Mouse (Mus musculus): ENCODE results near the gene Evx1. TPM values are rescaled to one million over a fixed set of nuclear protein-coding genes. Genes with fewer than 3 reads are reported as not detected.

The Evx1 gene
- total RNA-seq (2021): not detected
- long read RNA-seq, experiment 1: 0 reads
- long read RNA-seq, experiment 2: 0 reads

DNA sequence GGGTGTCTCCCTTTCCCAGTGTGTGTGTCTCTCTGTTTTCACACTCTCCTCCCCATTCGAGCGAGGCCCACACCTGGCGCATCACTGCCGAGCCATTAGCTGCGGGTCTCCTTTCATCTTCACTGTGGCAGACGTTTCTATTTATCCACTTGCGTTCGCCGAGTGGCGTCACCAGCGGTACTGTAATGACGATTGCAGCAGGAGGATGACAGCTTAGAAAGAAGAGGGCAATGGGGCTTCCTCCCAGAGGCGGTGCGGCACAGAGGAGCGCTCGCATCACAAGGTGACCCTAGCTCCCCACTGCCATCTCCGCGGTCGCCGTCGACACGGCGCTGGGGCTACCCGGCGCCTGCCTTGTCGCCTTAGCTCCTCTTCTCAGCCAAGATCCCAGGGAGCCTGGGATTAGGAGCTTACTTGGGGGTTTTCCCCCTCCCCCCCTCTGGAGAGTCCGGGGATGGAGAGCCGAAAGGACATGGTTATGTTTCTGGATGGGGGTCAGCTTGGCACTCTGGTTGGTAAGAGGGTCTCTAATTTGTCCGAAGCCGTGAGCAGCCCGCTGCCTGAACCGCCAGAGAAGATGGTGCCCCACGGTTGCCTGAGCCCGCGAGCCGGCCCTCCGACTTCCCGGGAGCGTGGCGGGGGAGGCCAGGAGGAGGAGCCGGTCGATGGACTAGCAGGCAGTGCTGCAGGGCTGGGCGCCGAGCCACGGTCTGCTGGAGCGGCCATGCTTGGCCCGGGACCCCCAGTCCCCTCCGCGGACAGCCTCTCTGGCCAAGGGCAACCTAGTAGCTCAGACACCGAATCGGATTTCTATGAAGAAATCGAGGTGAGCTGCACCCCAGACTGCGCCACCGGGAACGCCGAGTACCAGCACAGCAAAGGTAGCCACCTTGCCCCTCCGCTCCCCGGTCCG lies at the start of gene Evx1:
Gene Evx1 (plus strand): TSS at position 108 of the 913 bp plus-strand sequence.
- intact Hi-C loops (cut with DNase I): loop anchor here (2.0 kb wide), 2 partner anchors 47 to 1133 kb away; no protein-coding TSS in a partner anchor
- no peak for DNase-seq

DNA sequence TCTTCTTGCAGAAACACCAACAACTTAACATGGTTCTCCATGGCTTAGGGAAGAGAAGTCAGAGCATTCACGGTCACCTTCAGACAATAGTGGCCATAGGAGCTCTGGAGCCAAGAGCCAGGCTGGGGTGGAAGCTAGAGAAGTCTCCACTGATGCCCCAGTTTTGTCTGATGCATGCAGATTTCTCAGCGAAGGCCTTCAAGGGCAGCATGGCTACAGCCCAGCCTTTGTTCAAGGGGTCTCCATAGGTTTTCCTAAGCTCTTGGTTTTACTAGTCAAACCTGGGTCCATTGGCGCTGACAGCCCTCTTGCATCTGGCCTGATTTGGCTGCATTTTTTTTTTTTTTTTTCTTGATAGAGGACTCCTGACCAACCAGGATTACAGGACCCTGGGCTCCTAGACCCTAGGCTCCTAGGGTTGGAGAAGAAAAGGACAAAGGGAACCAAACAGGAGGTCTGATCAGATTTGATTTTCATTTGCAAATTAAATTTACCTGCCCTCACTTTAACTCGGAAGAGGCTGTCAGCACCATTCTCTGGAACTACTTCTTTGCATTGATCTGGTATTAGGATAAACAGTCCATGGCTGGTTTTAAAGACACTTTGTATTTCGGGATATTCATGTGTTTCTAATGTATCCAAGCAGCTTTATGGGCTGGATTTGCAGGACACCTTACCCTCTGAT lies 49.0 kb upstream of the Evx1 start:
- intact Hi-C loops (cut with DNase I): no loop called here
- DNase-seq: no peak

DNA sequence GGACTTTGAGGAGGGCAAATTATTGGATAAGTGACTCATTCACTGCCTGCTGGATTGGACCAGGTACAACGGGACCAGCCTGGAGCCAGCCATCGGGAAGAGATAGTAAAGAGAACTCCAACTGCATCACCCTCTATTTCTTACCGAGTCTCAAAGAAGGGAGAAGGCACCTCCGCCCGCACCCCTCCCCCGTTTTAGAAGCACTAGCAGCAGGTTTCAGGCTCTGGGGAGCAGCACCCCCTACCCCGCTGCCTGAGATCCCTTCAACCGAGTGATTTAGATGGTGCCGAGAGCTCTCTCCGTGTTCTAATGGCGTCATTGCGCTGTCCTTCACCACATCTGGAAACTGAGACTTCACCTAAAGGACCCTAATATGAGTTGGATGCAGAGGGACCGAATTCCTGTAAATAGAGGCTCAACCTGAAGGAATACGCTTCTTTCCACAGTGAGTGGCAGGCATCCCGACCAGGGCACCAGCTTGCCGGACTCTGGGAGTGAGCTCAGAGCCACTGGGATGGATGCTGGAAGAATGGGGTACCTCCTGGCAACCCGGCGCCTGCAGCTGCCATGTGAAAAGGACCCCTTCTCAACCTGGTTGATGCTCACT lies 47.9 kb upstream of the Evx1 start:
- no peak for DNase-seq
- intact Hi-C loops (cut with DNase I): no loop called here

DNA sequence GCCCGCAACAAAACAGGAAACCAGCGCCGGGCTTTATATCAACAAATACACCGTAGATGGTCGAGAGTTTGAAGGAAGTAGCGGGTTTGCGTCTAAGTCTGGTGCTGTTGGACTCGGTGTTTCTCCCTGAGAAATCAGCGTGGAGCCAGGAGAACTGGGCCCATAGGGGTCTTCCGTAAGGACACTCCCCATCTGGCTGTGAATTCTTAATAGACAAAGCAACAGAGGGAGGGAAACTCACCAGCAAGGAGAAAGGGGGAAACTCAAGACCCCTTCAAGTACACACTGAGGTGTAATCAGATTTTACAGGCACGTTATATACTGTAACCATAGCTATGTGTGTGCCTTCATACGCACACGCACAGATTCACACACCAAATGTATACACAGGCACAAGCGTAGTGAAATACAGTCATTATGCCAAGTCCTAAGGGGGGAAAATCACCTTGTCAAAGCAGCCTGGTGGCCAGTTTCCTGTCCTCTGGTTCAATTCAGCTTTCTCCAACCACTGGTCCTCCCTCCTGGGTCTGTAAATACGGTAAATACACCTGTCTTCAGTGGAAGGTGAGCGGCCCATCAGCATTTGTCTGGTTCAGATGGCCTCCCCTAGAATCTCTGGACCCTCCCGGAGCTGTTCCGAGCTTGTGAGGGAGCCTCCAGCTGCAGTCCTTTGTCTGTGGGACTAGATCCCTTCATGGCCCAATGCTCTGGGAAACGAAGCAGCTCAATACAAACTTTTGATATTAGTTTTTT lies 47.2 kb upstream of the Evx1 start:
- no peak for DNase-seq
- intact Hi-C loops (cut with DNase I): loop anchor here (2.0 kb wide), 1 partner anchor 47 kb away; the partner anchor contains the start of gene Evx1

DNA sequence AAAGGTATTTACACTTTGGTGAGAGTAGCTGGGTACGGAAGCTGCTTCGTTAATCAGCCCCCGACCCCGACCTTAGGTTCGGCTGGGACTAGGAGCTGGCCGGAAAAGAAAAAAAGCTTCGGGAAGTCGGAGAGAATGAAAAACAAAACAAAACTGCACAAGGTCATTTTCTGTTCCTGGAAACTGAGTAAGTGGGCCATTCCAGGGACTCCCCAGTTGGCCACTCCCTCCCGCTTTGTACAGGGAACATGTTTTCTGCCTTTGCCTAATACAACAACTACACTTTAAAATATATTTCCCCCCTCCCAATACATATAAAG lies 46.7 kb upstream of the Evx1 start:
- intact Hi-C loops (cut with DNase I): loop anchor here (2.0 kb wide), 1 partner anchor 46 kb away; the partner anchor contains the start of gene Evx1
- DNase-seq: no peak

DNA sequence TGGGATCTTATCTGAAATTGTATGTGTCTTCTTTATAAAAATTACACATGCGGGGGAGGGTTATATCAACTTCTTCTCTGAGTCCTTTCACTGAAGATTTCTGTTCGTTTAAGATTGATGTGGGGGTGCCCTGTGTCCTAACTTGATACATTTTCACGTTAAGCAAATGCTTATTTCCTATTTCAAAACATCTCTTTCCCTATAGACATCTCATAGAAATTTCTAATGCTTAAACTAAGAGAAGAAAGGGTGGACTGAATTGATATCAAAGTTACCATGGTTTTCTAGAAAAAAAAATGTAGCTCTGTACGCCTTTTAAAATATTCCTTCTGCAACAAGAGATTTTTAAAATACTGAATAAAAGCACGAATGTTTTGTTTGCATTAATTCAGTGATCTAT lies 46.1 kb upstream of the Evx1 start:
- DNase-seq: no peak
- intact Hi-C loops (cut with DNase I): loop anchor here (2.0 kb wide), 1 partner anchor 46 kb away; the partner anchor contains the start of gene Evx1

DNA sequence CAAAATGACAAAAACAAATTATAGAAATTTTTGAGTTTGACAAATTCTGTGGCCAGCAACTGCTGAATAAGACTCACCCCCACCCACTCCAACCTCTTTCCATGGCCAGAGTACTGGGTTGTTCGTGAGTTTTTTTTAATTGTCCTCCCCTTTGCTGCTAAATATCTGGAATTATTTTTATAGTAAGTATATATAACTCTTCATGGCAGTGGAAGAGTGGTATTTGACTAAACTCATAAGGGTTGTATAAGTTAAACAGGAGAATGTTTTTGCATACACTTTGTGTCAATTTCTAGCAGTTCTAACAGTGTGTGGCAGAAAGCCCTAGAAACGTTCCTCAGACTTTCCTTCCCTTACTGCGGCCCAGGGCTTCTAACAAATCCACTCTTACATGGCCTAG lies 45.6 kb upstream of the Evx1 start:
- DNase-seq: no peak
- intact Hi-C loops (cut with DNase I): loop anchor here (2.0 kb wide), 1 partner anchor 45 kb away; the partner anchor contains the start of gene Evx1

DNA sequence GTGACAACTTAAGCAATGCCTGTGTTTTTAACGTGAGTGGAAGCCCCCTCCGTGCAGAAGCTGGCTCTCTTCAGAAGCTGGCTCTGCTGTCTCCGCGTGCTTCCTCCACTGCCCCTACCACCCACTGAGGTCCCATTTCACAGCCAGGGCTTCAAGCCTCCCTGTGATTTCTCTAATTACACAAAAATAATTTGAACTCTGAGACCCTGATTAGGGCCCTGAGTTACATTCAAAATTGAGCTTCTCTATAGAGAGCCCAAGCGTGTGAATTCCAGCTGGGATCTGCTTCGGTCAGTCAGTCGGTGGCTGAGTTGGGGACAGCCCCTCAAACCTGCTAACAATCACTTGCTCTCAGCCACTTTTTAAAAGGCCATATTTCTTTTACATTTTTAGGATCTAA lies 45.0 kb upstream of the Evx1 start:
- intact Hi-C loops (cut with DNase I): no loop called here
- DNase-seq: no peak

DNA sequence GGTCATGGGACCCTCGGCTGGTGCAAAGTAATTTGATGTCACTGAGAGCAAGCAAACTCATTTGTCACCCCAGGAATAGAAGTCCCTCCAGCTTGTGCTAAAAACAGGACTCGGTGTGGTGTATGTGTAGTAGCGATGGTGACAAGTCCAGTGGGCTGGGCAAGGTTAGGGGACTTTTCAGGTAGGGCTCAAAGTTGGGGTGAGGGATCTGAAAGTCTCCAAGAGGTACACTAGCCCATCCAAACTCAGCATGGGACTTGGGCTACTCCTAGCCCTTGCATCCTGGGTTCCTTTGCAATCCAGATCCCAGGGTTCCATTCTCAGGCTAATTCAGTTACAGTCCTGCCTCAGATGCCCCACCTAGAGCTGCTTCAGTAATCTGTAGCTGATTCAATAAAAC lies 44.5 kb upstream of the Evx1 start:
- intact Hi-C loops (cut with DNase I): no loop called here
- DNase-seq: no peak

DNA sequence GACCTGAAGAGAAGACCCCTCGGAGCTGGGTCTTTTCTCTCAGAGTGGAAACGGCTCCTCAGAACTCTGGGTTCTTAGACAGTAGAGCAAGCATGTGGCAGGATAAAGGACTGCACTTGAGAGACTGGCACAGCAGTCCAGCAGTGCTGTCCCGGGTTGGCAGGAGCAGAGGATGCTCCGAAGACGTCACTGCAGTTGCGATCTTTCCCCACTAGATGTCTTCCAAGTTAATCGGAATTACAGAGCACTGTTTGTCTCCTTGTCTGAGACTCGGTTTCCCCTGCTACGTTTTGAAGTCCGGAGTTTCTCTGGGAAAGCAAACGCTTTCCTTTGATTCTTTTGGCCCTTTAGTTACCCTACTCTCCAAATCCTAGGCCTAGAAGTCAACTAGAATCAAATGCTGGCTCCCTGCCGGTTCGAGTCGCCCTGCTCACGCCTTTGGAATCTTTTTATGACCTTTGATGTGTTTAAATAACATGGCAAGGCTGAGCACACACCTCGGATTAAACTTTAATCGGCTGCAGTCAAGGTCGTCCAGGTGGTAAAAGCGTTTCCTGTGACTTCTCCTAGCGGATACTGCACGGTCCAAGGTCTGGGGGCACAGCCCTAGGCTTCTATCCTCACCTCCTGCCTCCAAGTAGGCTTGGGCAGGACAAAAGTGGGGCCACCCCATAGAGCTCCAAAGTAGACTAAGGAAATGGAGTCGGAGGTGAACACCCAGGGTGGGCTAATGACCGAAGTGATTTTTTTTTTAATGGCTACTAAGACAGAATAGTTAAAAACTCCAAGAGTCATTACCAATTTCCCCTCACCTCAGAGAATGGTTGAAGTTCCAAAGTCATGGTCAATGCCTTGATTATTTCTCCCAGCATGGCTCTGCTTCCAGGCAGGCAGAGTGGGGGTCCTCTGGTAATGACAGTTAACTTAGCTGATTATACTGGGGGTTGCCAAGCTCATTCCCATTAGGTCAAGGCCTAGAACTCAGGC lies 42.5 kb upstream of the Evx1 start:
- intact Hi-C loops (cut with DNase I): loop anchor here (2.0 to 5.0 kb wide), 3 partner anchors 306 to 567 kb away; no protein-coding TSS in a partner anchor
- peak; percentile 59 to 80 for DNase-seq

DNA sequence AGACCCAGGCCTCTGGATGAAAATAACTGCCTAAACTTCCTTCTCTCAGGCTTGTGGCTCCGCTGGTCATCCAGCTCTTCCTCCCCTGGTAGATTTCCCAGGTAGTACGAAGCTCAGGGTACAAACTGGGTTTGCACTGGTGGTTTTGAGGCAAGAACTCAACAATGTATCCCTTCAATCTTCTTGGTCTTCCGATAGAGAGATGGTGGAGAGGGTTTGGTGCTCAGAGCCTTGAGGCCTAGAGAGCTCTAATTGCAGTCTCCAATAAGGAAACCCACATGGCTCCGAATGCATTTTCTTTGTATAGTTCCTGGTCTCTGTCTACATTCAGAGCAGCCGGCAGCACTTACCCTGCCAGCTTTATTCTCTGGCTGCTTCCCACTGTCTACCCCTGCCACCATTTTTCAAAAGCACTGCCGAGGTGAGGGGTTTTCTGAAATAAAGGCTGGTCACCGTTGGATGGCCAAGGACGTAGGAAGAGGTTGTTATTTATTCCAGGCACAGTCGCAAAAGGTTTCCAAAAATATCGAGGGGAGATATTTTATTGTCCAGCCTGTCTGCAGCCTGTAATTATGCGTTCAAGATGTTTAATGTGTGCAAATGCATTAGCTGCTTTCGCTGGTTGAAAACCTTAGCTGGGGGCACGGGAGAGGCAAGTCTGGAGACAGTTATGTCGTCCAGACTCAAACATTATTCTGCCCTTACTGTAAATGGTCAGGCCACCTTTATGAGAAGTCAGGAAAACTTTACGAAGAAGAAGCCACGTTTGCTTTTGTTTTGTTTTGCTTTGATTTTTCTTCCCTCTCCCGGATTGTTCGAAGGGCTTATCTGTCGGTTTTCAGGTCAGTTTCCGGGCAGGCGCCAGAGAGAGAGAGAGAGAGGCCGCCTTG lies 40.3 kb upstream of the Evx1 start:
- DNase-seq: no peak
- intact Hi-C loops (cut with DNase I): loop anchor here (5.0 kb wide), 2 partner anchors 449 to 564 kb away; no protein-coding TSS in a partner anchor

DNA sequence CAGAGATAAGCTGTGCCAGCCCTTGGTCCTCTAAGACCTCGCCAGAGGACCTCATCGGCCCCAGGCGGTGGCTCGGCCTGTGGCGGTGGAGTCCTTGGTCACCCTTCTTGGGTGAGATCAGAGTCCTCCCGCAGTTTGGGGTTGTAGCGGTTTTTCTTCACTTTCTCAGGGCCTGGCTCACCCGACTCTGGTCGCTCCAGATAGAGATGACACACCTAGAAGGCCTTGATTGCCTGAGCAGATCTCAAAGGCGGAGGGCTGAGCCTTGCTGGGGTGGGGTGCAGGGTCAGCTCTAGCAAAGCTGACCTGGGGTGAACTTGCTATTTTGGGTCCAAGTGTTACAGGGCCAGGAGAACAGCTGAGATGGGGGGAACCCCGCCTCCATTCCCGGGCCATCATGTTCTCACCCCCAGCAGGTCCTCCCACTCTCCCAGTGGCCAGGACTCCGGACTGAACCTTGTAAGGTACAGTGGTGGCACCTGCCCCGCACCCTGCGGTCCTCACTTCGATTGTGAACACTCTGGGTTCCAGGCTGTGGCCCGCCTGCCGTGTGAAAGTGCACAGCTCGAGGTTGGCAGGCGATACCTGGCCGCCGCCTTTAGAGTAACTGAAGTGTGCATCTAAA lies 39.5 kb upstream of the Evx1 start:
- intact Hi-C loops (cut with DNase I): loop anchor here (5.0 kb wide), 2 partner anchors 449 to 564 kb away; no protein-coding TSS in a partner anchor
- DNase-seq: no peak

DNA sequence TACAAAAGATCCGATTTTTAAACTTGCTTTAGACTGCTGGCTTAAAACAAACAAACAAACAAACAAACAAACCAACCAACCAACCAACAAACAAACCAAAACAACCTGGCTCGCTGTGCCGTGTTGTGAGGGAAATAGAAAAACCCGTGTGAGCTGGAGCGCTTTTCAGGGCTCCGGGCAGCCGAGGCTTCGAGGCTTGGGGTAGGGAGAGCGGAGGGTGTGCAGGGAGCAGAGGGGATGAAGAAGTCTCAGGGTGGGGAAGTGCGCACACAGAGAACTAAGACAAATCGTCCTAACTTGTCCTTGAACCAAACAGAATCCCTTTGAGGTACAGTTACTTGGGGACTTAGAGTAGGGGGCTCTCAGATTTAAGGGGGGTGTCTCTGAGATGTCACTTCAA lies 38.7 kb upstream of the Evx1 start:
- intact Hi-C loops (cut with DNase I): loop anchor here (5.0 kb wide), 2 partner anchors 448 to 563 kb away; no protein-coding TSS in a partner anchor

DNA sequence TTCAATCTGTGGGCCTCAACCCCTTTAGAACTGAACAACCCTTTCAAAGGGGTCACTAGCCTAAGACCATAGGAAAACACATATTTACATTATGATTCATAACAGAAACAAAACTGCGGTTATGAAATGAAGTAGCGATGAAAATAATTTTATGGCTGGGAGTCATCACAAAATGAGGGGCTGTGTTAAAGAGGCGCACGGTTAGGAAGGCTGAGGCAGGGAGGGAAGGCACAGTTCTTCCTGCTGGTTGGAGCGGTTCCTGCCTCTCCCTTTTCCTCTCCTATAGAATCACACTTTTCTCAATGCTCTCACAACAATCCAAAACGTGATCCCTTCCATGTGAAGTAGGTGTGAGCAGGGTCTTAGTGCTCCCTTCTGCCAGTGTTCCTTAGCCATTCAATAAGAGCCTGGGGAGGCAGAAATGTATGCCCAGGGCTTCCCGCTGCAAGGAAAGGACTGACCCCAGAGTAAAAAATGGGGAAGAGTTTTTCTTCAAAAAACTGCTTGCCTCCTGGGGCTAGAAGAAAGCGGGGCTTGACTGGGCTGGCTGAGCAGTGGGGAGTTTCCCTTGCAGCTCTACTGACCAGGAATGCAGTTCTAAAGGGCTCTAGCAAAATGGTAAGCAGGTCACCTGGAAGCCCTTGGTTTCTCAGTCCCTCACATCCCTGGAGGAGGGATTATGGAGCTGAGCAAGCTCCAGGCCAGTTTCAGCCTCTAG lies 37.6 kb upstream of the Evx1 start:
- intact Hi-C loops (cut with DNase I): no loop called here
- DNase-seq: no peak

More for the DNA sequence above, 38.7 kb upstream of the Evx1 start:
- no peak for DNase-seq

DNA sequence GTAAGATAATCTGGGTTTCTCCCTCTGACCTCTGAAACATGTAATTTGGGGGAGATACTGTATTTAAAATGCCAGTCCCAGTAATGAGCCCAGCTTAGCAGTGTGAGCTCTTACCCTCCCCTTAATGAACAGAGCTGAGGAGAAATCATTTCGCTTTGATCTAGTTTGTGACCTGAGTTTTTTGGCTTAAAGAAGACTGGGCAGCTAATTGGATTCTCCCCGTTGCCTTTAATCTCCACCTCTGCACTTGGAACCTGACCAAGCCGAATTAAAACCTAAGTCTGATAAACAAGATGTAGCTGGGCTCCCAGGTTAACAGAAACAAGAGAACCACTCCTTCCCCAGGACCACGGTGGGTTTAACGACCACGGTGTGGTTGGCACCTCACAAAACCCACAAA lies 36.9 kb upstream of the Evx1 start:
- DNase-seq: no peak
- intact Hi-C loops (cut with DNase I): no loop called here

DNA sequence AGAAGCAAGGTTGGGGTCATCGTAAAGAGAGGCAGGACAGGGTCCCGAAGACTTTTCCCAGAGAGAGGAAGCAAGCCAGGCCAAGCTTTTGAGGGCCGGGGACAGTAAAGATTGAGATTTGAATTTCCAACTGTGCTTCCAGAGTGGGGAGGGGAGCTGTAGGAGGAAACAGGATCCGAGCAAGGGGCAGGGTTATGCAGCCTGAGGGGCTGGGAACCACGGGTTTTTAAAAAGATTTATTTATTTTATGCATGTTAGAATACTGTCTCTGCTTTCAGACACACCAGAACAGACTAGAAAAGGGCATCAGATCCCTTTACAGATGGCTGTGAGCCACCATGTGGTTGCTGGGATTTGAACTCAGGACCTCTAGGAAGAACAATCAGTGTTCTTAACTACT lies 36.4 kb upstream of the Evx1 start:
- no peak for DNase-seq
- intact Hi-C loops (cut with DNase I): no loop called here

DNA sequence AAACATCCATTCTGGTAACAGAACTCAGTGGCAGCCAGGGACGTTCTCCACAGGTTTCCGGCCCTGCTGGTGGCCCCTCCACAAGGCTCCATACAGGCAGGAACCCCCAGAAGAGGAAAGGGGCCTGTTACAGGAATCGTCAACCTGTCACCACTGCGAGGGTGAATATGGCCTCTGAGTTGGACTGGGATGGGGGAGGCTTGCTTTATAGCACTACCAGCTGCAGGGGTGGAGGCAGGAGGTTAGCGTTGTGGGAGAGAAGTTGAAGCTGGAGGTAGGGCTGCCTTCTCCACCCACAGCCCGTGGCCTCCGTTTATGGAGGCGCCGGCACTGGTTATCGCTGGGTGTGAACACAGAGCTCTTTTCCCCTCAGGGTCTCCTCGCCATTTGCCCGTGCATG lies 32.2 kb upstream of the Evx1 start:
- DNase-seq: no peak
- intact Hi-C loops (cut with DNase I): no loop called here

All from heart, postnatal 14 days (tissue).